Mouse (Mus musculus): ENCODE data around the gene Tmem176b.

Gene Tmem176b

DNA sequence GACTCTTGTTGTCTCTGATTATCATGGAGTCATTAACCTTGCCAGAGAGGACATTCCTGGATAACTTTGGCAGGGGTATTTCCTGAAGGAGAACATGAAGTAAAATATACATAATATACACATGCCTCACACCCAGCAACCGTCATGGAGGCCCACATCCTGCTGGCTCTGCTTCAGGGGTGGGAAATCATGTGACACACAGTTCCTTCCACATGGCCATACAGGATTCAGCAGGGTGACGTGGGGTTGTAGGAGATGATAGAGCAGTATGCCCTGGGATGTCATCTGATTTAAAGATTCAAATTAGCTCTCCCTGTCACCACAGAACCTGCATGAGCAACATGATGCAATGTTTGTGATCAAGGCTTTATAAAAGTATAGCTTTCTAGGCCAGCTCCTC, 53.4 kb downstream of the Tmem176b start:
- no peak for DNase-seq (ENCODE audit: low spot score)

DNA sequence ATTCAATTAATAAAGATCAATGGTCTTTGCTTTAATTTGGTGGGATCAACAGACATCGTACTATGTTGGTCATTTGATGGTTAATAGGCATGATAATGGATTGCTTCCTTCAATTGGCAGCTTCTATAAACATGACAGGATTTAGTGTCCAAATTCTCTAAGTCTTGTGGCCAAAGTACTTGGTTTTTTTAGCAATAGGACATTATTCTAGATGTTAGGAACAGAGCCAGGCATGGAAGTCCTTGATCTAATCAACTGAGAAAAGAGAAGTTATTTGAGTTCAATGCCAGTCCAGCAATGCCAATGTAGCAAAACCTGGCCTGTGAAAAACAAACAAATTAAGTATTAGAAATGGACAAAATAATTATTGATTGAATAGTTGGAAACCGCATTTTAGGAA, 55.7 kb downstream of the Tmem176b start:
- no peak for DNase-seq (ENCODE audit: low spot score)

DNA sequence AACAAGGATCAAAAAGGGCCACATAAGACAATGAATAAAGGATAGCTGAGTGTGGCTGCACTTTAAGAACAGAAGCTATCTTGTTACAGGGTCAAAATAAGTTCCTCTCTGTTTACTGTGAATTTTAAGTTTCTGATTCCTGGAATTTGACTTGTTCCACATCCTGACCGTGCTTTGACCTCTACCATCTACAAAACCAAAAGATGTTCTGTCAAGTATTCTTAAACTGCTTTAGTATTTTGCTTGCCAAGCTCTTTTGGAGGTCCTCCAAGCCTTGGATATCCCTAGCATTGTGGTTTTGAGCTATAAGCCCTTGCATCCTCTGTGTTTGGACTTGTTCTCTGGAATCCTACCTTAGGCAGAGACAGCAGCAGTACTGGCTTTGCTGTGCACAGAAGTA, 56.1 kb downstream of the Tmem176b start:
- peak; percentile 45 for DNase-seq (ENCODE audit: low spot score)

DNA sequence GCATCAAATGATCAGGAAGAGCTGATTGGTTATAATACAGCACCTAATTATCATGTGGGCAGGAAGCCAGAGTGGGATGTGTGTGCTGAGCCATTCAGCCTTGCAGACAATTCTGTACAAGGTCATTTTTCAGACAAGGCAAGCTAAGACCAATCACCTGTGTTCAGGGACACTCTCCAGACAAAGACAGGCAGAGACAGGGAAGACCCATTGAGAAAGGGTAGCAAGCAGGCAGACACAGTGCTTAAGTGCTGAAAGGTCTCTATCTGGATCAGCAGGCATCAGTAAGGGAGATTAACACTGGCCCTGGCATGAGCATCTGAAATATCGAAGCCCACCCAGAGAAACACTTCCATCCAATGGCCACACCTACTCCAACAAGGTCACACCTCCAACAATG, 56.9 kb downstream of the Tmem176b start:
- DNase-seq (ENCODE audit: low spot score), result no peak

Measured in urinary bladder, postnatal 14 days (tissue).